Mouse (Mus musculus) C2C12 (cell line): ENCODE data around the gene Cipc.

ENCODE experiments used
- CEBPB ChIP-seq: IDR thresholded peaks from one replicate; pipeline ENCODE4 v1.6.1; 2011; ENCODE audit warnings: low read depth, mild to moderate bottlenecking, control low read depth, moderate library complexity
- CTCF ChIP-seq: IDR thresholded peaks from one replicate; pipeline ENCODE4 v1.5.1; 2011; ENCODE audit not compliant: control insufficient read depth, insufficient read depth, insufficient read length
- FOSL1 ChIP-seq: IDR thresholded peaks from one replicate; pipeline ENCODE4 v1.8.0; 2011; ENCODE audit warnings: mild to moderate bottlenecking, low read length; ENCODE audit not compliant: poor library complexity, insufficient read depth, severe bottlenecking
- MAX ChIP-seq: IDR thresholded peaks from one replicate; pipeline ENCODE4 v1.6.1; 2011; ENCODE audit warnings: mild to moderate bottlenecking, control low read depth
- MYOD1 ChIP-seq: IDR thresholded peaks from one replicate; pipeline ENCODE4 v1.6.1; 2011; ENCODE audit warnings: low read depth; ENCODE audit not compliant: control insufficient read depth, insufficient read length
- MYOG ChIP-seq: IDR thresholded peaks from one replicate; pipeline ENCODE4 v1.6.1; 2011; ENCODE audit not compliant: control insufficient read depth, insufficient read length; ENCODE audit errors: extremely low read depth
- USF1 ChIP-seq: IDR thresholded peaks from one replicate; pipeline ENCODE4 v1.6.1; 2011; ENCODE audit warnings: low read depth, mild to moderate bottlenecking, control low read depth, moderate library complexity

DNA sequence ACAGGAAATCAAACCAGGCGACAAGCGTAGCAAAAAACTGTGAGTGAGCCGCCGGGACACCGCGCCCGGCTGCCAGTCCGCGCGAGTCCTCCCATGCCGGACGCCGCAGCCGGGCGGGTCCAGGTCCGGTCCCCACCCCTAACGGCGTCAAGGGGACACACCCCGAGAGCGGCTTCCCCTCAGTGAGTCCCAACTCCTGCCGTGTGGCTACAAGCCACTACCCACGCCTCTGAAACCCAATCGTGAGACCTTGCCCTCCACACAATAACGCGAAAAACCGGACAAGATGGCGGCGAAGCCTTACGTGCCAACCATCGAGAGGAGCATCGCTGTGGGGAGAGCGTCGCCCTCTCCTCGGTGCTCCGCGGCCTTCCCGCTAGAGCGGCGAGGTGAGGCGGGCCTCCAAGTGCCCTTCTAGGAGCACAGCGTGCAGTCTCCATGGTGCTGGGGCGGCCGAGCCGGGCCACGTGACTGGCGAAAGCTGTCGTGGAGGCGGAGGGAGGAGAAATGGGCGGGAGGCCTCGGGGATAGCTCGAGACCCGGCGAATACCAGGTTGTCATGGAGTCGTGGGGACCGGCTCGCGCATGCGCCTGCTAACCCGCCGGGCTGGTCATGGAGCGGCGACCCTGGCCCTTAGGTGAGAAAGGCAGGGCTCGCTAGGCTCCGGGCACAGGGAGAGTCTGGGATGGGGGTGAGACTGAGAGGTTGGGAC is at the start of gene Cipc:
- no peak for TF ChIP-seq CTCF
- peak; percentile 97 for TF ChIP-seq USF1
- peak; percentile 95 for TF ChIP-seq MAX
- no peak for TF ChIP-seq CEBPB
- TF ChIP-seq FOSL1, result no peak
- no peak for TF ChIP-seq MYOD1
- no peak for TF ChIP-seq MYOG
